Mouse (Mus musculus) Muller cell, postnatal 12 days (primary cell): ENCODE results near the gene Zmpste24.
"Not testable (repeated sequence)": the region's sequence is repeated elsewhere in the genome, so short reads cannot be mapped to it uniquely, and the experiment has no call there.

Source experiments
- DNase-seq: peaks from one replicate; pipeline ENCODE4 v3.0.0-alpha.2; 2015; ENCODE audit errors: inconsistent ontology term

Zmpste24 gene

DNA sequence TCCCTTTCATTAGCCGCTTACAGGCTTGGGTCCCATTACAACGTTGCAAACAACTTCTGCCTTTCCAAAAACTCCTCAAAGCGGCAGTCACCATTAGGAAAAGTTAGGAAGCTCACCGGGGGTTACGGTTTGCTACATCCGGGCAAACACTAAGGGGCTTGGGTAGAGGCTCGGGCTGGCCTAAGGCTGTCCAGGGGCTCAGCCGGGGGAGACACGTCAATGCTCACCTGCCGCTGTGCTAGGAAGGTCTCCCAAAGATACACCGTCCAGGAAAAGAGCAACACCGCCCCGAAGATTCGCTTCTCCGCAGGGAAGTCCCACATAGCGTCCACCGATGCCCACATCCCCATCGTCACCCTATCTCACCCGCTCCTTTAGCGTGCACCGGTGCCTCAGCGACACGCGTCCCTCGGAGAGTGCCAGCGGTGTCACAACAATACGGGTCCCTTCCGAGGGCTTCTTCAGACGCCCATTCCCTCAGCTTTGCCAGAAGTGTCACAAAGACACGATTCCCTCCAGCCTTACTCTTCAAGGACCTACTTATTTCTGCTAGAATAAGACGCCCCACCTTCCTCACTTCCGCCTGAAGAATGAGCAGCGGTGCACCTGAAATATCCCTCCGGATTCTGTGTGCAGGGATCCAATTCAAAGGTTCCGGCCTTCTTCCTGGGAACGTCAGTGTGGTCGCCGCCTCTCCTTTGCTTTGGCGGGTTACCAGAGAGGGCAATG is at the start of gene Zmpste24:
Zmpste24 (minus strand) TSS at position 592 of the 729 bp plus-strand sequence.
- peak; percentile 91 for DNase-seq

DNA sequence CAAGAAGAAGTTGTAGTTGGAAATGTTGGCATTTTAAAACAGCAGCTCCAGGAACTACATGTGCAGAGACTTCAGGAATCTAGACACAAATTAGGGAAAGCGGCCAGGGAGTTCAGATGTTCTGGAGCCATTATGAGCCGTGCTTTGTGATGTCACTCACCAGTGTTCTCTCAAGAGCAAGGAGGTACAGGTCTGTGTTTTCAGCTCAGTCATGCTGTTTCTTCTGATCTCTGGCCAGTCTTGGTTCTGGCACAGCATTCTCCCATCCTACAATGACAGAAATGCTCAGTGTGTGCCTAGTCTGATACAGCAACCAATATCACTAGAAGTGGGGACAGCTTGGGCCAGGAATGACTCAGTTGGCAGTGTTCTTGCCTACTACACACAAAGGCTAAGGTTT is 11.1 kb upstream of the Zmpste24 start, which contains the start of gene Tmco2:
Tmco2 (minus strand) TSS at position 101 of the 400 bp plus-strand sequence.
- no peak for DNase-seq

DNA sequence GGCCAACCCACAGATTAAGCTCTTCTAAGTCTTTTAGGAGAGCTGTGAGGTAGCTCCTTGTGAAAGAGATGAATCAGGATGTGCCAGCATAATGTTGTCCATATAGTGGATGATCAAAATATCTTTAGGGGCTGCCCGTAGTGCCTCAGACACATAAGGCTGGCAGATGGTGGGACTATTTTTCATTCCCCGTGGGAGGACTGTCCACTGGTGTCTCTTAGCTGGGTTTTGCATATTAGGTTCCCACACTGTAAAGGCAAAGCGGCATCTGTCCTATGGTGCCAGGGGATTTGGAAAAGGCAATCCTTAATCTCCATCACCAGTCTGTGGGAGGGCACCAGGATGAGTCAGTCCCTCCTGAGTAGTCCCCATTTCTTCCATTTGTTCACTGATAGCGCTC is 5.3 kb upstream of the Zmpste24 start:
- no peak for DNase-seq

DNA sequence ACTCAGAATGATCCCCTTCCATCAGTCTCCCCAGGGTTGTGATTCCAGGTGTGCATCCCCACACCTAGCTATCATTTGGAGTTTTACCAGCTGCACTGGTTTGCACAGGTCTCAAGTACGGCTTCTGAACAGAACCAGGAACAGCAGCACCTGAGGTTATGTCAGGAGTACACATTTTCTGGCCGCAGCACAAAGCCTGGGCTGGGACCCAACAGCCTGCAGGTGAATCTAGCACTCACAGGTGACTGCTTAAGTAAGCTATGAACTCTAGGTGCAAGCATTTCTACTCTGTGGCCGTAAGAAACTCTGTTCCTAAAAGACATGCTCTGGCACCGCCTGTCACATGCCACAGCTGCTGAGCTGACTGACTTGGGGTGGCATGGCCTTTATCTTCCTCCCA is 7.8 kb downstream of the Zmpste24 start:
- no peak for DNase-seq

DNA sequence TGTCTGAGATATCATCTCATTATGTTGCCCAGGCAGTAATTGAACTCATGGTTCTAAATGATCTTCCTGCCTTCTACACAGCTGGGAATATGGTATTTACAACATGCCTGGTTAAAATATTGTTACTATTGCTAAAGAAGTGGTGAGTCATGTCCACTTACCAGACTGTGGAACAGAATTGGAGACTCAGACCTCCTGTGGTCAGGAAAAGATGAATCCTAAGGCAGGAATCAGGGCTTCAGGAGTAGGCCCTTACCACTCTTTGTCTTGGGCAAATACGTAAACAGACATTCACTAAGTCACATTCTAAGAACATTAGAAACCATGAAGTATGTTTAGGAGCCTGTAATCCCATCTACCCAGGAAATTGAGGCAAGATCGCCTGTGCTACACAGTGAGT is 9.3 kb downstream of the Zmpste24 start:
- DNase-seq = no peak

DNA sequence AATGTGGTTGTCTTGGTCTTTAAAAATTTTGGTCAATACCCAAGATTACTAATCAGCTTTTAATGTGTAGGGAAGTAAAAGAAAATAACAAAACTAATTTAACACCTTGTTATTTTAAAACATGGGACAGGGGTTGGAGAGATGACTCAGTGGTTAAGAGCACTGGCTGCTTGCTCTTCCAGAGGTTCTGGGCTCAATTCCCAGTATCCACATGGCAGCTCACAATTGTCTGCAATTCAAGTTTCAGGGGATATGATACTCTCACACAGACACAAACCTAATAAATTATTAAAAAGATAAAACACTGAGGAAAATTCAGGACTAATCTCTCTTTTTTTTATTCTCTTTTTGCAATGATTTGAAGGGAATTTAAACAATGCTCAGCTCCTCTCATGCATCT is 13.5 kb downstream of the Zmpste24 start:
- no peak for DNase-seq

DNA sequence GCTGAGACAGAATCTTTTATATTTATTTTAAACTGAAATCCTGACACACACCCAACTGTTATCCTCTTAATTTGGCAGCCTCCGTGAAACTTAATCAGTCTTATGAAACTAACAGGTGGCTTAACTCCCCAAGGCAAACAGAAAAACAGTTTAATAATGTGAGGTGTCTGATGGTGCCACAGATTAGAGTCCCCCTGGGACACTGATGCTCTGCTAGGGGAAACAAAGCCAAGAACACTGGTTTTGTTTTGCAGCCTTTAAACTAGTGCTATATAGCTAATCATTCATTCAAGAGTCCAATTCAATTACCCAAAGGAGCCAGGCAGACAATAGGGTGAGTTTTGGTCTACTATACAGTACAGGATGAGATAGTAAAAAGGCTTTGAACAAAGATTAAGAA is 17.6 kb downstream of the Zmpste24 start:
- DNase-seq = no peak

DNA sequence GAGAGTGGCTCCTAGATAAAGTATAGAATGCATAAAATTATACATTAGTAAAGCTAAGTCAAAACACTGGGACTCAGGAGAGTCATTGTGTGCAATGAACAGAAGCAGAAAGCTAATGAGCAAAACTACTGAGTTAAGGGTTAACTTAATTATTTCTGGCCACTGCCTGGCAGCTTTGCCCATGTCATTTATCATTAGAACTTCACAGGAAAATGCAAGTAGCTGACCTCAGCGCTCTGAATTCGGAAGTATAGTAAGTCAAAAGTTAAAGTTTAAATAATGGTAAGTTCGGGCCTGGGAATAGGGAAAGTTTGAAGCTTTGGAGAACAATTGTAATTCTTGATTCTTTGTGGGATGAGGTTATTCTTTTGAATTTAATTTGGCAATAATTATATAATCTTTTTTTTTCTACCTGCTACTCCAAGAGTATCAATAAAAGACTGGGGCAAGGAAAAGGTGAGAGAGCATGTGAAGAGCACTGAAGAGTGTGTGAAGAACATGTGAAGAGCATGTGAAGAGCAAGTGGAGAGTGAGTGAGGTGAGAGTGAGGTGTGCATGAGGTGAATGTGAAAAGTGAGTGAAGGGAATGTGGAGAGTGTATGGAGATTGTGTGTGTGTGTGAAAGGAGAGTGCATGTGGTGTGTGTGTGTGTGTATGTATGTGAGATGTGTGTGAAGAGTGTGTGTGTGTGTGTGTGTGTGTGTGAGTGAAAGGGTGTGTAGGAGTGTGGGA is 20.0 kb downstream of the Zmpste24 start:
- DNase-seq = no peak

DNA sequence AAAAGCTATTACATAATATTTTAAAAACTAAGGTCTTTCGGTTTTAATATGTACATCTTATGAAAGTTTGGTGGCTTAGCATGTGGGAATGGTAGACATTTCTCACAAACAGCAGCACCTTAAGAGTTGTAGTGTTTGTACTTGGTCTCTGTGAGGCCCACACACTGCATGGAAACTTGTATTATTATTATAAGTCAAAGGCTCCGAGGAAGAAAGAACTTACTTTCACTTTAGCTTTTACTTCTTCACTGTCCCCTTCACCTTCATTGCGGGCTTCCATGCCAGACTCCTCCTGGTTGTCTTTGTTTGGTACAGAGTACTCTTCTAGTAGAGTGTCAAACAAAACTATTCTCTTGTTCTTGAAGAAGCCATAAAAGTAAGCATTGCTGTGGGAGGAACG is 23.8 kb downstream of the Zmpste24 start:
- no peak for DNase-seq

DNA sequence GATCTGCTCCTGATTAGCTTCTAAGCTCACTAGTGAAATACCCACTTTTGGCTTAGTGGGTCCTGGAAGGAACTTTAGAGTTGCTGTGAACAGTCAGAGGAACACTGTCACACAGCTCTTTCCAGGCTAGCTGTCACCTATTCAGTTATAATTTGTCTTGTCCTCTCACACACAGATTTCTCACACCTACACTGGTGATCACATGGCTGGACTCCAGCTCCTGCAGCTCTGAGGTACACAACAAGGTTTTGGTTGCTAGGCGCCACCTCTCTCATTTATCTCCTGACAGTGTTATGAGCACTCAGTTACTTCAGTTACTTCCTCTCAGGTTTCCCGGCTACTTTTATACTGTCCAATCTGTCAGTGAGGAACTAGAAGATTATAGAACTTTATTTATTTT is 32.7 kb downstream of the Zmpste24 start:
- no peak for DNase-seq

DNA sequence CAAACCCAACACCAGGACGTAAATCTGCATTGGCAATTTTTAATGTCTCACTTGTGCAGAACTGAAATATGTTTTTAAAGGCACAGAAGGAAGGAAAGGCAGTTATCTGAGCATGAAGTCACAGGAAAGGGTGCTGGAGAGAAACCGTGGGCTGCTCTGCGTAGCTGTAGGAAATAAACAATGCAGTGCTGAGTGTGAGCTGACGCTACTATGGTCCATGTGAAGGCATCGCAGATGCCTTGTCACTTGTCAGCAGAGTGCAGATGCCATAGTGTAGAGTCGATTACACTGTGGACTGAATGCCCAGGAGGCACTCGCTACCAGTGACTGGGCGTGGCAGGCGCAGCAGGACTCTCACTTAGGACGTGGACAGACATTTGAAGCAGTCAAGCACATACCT is 38.8 kb downstream of the Zmpste24 start:
- DNase-seq = not testable (repeated sequence)

DNA sequence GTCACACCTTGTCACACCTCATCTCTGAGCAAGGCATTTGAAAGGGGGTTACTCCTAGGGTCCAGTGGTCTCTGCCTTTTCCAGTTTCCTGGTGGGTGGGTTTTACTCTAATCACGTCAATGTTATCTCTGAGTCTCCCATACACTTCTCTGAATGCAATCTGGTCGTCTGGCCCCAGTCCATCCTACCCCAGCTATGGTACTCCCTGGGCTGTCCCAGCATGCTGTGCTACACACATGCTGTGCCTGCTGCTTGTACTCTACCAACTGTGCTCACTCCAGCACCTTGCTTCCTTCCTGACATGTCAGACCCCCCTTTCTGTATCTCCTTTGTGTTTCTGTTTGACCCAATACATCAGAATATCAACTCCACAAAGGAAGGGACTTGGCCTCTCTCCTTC is 41.0 kb downstream of the Zmpste24 start:
- DNase-seq = no peak

DNA sequence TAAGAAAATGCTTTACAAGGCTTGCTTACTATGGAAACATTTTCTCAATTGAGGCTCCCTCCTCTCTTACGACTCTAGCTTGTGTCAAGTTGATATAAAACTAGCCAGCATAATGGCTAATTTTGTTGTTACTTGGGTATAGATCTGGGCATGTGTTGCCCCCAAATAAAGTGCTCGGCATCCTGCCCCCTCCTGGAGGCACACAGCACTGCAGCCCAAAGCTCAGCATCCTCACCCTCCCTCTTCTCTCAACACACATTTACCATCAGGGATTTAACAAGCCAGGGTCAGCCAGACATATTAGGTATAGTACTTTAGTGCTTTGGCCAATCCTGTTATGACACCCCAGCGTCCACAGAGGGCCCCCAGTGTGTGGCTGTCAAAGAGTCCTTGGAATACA is 41.7 kb downstream of the Zmpste24 start:
- DNase-seq = no peak

DNA sequence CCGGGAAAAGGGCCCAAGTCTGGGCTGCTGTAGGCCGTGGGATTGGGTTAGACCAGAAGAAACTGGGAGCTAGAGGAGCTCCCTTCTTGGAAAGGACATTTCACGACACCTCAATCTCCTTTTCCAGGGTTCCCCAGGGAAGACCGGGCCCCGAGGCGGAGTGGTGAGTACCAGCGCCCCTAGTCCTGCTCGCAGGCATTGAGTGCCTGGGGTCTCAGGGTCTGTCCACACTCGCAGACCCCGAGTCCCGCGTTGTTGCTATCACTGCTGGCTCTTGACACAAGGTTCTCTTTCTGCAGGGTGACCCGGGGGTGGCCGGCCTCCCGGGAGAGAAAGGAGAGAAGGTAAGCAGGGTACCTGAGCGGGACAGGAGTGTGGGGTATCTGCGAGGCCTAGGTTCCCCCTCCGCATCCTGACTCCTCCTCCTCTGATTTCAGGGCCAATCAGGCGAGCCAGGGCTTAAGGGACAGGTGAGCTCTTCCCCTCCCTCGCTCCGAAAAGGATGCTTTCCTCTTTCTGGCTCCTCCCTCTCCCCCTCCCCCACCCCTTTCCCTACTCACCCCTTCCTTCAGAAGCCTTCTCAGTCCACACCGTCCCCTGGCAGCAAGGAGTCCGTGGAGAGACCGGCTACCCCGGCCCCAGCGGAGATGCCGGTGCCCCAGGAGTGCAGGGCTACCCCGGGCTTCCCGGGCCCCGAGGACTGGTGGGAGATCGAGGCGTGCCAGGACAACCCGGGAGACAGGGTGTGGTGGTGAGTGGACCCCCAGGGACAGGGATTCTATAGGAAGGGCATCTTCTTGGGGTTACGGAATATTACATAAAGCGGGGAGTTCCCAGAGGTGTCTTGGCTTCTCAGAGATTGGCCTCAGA is 45.4 kb downstream of the Zmpste24 start:
- no peak for DNase-seq

DNA sequence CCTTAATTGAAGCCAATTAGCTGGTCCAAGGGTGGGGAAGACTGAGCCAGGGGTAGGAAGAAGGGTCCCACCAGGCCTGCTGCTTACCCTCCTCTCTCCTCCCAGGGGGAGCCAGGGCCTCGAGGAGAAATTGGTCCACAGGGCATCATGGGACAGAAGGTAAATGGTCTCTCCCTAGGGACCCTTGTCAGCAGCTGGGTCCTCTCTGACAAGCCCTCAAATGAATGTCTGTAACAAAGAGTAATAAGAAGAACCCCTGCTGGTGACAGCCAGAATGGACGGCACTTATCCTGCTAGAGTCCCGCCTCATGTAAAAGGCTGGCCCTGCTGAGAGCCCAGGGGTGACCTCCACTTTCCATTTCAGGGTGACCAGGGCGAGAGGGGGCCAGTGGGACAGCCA is 46.2 kb downstream of the Zmpste24 start:
- no peak for DNase-seq

DNA sequence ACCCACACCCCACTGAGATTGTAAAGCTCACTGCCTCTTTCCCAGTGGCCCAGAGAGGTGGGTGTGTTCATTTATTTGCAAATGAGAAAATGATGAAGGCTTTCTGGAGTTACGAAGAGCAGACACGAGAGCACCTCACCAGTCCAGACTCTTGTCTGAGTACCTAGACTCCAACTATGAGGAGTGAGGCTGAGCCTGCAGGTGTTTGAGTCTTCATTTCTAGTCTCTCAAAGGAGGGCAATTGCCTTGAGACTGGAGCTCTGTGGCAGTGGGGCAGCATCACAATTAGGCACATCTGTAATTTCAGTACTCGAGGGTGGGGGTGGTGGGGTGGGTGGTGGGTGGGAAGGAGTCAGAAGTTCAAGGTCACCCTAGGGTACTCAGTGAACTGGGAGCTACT is 55.1 kb downstream of the Zmpste24 start:
- DNase-seq = no peak

DNA sequence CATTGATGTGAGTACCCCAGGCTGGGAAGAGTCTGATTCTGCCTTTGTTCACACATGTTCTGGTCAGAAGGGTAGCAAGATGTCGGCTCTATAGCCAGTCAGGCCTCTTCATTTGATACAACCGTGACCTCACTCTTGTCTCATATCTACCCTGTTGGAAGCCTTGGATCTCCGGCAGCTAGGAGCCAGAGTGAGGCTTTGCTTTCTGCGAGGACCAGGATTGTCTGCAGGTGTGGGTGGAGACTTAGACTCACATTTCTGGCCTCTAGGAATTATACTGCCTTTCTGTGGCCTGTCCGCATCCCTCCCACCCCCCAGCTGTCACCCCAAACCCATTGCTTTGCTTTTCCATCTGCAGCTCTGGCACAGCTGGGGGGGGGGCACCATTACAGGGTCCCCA is 55.6 kb downstream of the Zmpste24 start:
- no peak for DNase-seq

DNA sequence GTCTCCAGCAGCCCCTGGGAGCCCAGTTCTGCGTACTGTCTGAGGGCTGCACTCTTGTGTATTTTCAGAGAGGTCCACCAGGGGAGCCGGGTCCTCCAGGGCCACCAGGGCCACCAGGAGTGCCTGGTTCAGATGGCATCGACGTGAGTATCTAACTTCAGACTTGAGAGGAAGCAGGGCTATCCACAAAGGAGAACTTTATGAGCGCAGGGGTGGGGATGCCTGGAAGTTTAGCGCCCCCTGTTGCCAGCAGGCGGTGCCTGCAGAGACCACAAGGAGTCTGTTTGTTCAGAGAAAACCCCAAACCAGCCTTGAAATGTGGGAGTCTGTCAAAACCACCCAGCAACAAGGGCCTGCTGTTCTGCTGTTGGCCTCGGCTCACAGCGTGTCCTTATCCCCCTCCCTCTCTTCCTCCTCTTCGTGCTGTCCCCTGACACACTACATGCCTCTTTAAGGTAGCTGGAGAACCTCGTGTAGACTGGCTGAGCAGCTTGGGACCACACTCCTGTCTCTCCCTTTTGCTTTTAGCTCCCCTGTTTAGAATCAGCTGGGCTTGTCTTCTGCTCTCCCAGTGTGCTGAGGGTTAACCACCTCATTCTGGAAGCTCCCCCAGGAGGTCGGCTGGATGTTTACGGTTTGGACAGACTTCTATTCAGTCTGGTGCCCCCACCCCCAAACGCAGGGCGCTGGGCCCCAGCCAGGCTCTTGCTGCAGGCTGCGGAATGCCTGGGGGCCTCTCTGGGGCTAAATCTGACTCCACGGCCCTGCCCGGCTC is 57.0 kb downstream of the Zmpste24 start:
- peak; percentile 65 for DNase-seq

DNA sequence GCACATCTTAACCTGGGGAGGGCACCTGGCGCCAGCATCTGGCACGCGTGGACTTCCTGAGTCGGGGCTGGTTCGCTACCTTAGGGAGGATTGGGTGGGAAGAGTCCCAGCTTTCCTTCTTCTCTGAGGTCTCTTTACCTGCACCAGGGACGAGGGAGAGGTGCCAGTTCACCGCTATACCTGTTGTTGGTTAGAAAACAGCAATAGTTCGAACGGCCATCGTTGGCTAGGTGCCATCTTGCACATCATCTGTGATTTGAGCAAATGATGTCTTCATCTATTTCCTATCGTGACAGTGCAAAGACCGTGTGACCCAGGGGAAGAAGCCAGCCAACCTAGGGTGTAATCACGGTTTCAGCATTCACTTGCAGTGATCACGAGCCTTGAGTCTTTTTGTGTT is 57.7 kb downstream of the Zmpste24 start:
- DNase-seq = no peak

DNA sequence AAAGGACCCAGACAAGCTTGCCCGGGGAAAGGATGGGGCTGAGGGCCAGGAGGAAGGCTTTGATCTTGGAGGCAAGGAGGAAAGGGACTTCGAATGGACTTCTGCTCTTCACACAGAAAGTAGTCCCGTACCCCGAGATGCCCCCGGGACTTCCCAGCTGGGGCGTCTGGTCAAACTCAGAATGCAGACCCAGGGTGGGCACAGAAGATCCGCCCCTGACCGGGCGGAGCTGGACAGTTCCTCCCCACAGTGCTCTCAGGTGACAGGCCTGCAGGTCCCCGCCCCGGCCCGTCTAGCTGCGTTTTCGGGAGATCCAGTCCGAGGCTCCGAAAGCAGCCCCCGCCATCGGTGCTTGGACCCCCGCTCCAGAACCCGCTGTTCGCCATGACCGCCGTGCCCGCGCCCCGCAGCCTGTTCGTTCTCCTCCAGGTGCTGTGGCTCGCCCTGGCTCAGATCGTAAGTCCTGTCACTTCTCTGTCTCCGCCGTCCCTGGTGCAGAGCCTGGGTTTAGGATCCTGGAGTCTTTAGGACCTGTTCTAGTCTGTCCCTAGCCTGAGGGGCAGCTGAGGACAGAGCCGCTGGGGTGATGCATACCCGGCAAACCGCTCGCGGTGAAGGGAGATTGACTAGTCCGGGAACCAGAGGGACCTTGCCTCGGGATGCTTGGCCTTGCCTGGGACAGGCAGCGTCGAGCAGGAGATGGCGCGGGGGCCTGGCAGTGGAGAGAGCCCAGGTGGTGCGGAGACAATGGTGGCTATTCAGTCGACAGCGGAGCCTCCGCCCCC is 58.5 kb downstream of the Zmpste24 start, which contains the start of gene Col9a2:
Col9a2 (plus strand) TSS at position 55 of the 785 bp plus-strand sequence.
- peak; percentile 68 for DNase-seq

DNA sequence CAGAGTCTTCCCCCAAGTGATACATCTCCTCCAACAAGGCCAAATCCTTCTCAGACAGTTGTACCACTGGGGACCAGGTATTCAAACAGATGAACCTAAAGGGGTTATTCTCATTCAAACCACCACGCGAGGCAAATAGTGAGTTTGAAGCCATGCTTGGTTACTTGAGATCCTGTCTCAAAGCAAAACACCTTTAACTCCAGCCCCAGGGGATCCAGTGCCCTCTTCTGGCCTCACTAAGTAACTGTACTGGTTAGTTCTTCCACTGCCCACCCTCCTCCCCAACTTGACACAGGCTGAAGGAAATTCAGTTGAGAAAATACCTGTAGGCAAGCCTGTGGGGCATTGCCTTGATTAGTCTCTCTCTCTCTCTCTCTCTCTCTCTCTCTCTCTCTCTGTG is 65.0 kb downstream of the Zmpste24 start:
- no peak for DNase-seq
